Mouse (Mus musculus) liver, embryonic 13.5 days (tissue): ENCODE results near the gene Prdx6b. TPM values are rescaled to one million over a fixed set of nuclear protein-coding genes. Genes with fewer than 3 reads are reported as not detected.

ENCODE experiments used
- ATAC-seq: fragments of 200-750 bp; cut with Nextera tagmentation; 2 replicates; pipeline ENCODE4 v1.8.0; 2017; ENCODE audit warnings: low read depth, mild to moderate bottlenecking, moderate number of reproducible peaks, moderate library complexity
- DNase-seq: peaks from one replicate; pipeline ENCODE4 v3.0.0; 2022
- H3K27ac ChIP-seq: fragments of 300-500 bp; sonication (generic); 2 replicates; pipeline ENCODE4 v1.5.1; 2015; ENCODE audit warnings: moderate library complexity, mild to moderate bottlenecking, inconsistent platforms
- H3K27me3 ChIP-seq: fragments of 300-500 bp; sonication (generic); 2 replicates; pipeline ENCODE4 v1.6.1; 2015; ENCODE audit warnings: mild to moderate bottlenecking, inconsistent platforms
- H3K36me3 ChIP-seq: fragments of 300-500 bp; sonication (generic); 2 replicates; pipeline ENCODE4 v1.6.1; 2015; ENCODE audit warnings: mild to moderate bottlenecking, inconsistent platforms
- H3K4me1 ChIP-seq: fragments of 300-500 bp; sonication (generic); replicated peaks from 2 replicates; pipeline ENCODE4 v1.6.1; 2015; ENCODE audit warnings: inconsistent platforms
- H3K4me2 ChIP-seq: fragments of 300-500 bp; sonication (generic); 2 replicates; pipeline ENCODE4 v1.6.1; 2015; ENCODE audit warnings: inconsistent platforms, mild to moderate bottlenecking, moderate library complexity
- H3K4me3 ChIP-seq: fragments of 300-500 bp; sonication (generic); replicated peaks from 2 replicates; pipeline ENCODE4 v1.5.1; 2015; ENCODE audit warnings: mild to moderate bottlenecking, inconsistent platforms
- H3K9ac ChIP-seq: fragments of 300-500 bp; sonication (generic); 2 replicates; pipeline ENCODE4 v1.6.1; 2015; ENCODE audit warnings: mild to moderate bottlenecking, inconsistent platforms
- H3K9me3 ChIP-seq: fragments of 300-500 bp; sonication (generic); replicated peaks from 2 replicates; pipeline ENCODE4 v1.6.1; 2016; ENCODE audit warnings: inconsistent platforms
- WGBS: fragments of 180-500 bp; shearing (Covaris S2); methylation state at CpG from one replicate; pipeline ENCODE4 v1.1.7; 2015; ENCODE audit not compliant: insufficient replicate concordance; 5-methylcytosine and 5-hydroxymethylcytosine counted together
- polyA plus RNA-seq: library from polyadenylated mRNA; unstranded; fragments of >200 nt; fragmentation: Nextera tagmentation; extraction: Ambion mirVana; gene quantifications from 2 replicates; pipeline ENCODE4 v1.2.1, GENCODE M21; 2015

Prdx6b gene
- polyA plus RNA-seq, 1 experiment from 2014 or later, result not detected

DNA sequence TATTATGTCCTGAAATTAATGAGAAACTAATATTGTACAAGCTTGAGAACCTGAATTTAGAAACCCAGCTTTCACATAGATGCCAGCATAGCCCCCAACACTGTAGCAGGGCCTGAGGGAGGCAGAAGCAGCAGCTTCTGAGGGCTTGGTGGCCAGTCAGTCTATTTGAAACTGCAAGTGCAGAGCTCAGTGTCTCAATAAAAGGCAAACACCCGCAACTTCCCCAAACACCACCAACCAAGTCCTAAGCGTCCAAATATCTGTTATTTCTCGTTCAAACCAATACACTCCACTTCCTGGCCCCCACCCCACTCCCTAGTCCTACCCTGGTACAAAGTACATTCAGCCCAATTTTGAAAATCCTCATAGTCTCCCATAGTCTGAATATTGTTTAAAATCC is 6.1 kb downstream of the Prdx6b start:
- H3K4me2 ChIP-seq, result no peak overlapping the region
- H3K9ac ChIP-seq, result no peak overlapping the region
- no peak overlapping the region for H3K4me3 ChIP-seq
- H3K36me3 ChIP-seq, result no peaks in the 10 kb centered on the region
- DNase-seq, result no peak
- H3K27me3 ChIP-seq, result no peaks in the 10 kb centered on the region
- no peak for ATAC-seq
- H3K9me3 ChIP-seq, result no peaks in the 10 kb centered on the region
- WGBS, result 29% methylated on average over 3 of the region's 3 CpGs
- no peaks in the 10 kb centered on the region; the same call in 1 of the 2 replicates for H3K4me1 ChIP-seq
- H3K27ac ChIP-seq, result no peak overlapping the region

DNA sequence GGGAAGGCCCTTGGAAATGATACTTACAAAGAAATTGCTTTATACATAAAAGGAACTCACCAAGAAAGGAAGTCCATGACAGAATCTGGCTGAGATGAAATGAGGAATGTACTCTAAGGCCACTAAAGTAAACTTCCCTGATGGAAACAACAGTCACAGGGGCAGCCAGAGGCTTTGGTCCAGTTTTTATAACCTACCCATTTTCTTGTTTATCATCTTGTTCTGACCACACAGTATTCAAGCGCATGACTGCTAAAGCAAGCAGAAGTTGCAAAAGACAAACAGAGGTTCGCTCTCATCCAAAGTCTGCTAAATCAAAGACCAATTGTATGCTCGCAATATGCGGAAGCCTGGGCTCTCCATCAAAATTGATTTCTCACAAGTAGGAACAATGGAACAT is 8.5 kb downstream of the Prdx6b start:
- Histone ChIP-seq H3K27ac (no peak overlapping the region), H3K9me3 (no peaks in the 10 kb centered on the region)

DNA sequence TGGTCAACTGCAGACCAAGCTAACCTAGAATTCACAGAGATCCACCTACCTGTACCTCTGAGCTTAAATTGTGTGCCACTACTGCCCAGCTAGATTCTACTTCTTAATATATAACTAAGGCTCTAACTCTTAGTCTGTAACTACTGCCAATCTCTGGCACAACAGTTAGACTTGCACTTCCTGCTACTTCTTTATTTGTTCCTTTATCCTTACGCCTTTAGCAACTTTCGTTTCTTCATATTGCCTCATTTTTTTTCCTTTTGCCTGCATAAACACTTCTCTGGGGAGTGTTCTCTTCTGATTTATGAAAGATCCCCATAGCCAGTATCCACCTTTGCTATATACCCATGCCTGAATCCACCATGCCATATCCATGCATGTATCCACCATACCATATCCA is 11.7 kb downstream of the Prdx6b start:
- 76% methylated on average over 2 of the region's 2 CpGs for WGBS
- no peak overlapping the region for H3K4me3 ChIP-seq
- H3K27me3 ChIP-seq, result no peaks in the 10 kb centered on the region
- H3K36me3 ChIP-seq, result no peaks in the 10 kb centered on the region
- no peak for ATAC-seq
- H3K9me3 ChIP-seq, result no peaks in the 10 kb centered on the region
- no peak overlapping the region for H3K27ac ChIP-seq
- no peak overlapping the region for H3K4me2 ChIP-seq
- no peak overlapping the region for H3K9ac ChIP-seq
- DNase-seq, result no peak
- H3K4me1 ChIP-seq, result no peaks in the 10 kb centered on the region; the same call in 1 of the 2 replicates

More for the DNA sequence above, 8.5 kb downstream of the Prdx6b start:
- no peak for DNase-seq
- 71% methylated on average over 4 of the region's 4 CpGs for WGBS
- H3K4me1 ChIP-seq, result no peaks in the 10 kb centered on the region; the same call in 1 of the 2 replicates
- no peak for ATAC-seq
- no peaks in the 10 kb centered on the region for H3K36me3 ChIP-seq
- H3K4me2 ChIP-seq, result no peak overlapping the region
- H3K27me3 ChIP-seq, result no peaks in the 10 kb centered on the region
- H3K9ac ChIP-seq, result no peak overlapping the region
- no peak overlapping the region for H3K4me3 ChIP-seq

DNA sequence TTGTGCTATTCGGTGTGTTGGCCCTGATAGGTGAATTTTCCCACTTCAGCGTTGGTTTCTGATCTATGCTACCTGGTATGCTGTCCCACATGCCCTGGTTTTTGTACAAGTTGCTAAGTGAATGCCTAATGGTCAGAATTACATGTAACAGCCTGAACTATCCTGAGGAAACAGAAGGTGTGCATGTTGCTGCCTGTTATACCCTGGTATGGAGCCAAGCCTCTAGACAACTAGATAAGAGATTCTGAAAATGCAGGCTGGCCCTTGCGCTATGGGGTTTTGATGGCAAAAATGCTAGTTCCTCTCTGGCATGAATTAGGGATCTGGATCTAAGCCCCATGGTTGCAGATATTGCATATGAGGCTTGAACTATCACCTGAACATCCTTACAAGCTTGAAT is 15.4 kb downstream of the Prdx6b start:
- WGBS, result 72% methylated on average over 3 of the region's 3 CpGs
- Histone ChIP-seq H3K27me3 (no peaks in the 10 kb centered on the region), H3K9ac (no peak overlapping the region)

DNA sequence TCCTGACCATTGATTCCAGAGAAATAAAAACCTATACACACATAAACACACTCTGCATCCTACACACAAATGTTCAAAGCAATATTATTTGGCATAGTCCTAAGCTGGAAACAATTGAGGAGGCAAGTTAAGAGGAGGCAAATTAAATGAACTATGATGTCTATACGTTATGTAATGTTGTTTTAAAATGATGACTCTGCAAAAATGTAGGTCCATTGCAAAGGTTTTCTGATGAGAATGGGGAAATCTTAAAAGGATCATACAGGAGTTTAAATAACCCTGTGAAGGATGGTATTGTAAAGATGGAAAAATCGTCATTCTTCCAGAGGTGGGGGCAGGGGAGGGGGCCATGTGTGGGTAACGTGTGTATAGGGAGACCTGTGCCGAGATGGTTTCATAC is 17.5 kb downstream of the Prdx6b start:
- WGBS, result 59% methylated on average over 4 of the region's 4 CpGs
- H3K9ac ChIP-seq, result no peak overlapping the region
- H3K4me1 ChIP-seq, result peaks cover 6% of the 10 kb centered on the region
- H3K4me2 ChIP-seq, result no peak overlapping the region
- H3K27me3 ChIP-seq, result no peaks in the 10 kb centered on the region
- no peak for DNase-seq
- no peak overlapping the region for H3K27ac ChIP-seq
- H3K9me3 ChIP-seq, result no peaks in the 10 kb centered on the region
- H3K36me3 ChIP-seq, result no peaks in the 10 kb centered on the region
- H3K4me3 ChIP-seq, result no peak overlapping the region
- ATAC-seq, result no peak

More for the DNA sequence above, 15.4 kb downstream of the Prdx6b start:
- Histone ChIP-seq H3K4me2 (no peak overlapping the region), H3K4me1 (no peaks in the 10 kb centered on the region), H3K9me3 (no peaks in the 10 kb centered on the region), H3K27ac (no peak overlapping the region), H3K4me3 (no peak overlapping the region), H3K36me3 (no peaks in the 10 kb centered on the region)
- DNase-seq (no peak), ATAC-seq (no peak)

DNA sequence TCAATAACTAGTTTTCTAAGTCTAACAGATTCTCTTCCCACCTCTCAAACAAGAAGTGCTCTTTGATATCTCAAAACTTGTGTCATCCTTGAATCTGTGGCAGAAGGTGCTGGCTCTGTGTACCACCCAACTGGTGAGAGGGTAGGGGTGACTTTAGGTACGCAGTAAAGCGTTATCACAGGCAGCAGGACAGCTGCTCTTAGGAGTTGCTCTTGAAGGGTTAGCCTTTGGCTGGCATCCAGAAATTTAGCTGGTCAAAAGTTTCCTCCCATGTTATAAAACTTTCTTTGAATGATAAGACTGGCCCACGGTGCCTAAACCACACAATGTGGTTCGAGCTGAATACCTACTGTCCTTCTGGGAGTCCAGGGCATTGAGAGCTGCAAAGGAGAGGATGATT is 18.5 kb downstream of the Prdx6b start:
- Histone ChIP-seq H3K27ac (no peak overlapping the region), H3K27me3 (no peaks in the 10 kb centered on the region), H3K4me1 (peaks cover 8% of the 10 kb centered on the region), H3K9me3 (no peaks in the 10 kb centered on the region), H3K9ac (no peak overlapping the region), H3K4me3 (no peak overlapping the region), H3K36me3 (no peaks in the 10 kb centered on the region), H3K4me2 (no peak overlapping the region)
- ATAC-seq (no peak), DNase-seq (no peak)
- WGBS, result 37% methylated on average over 4 of the region's 4 CpGs

DNA sequence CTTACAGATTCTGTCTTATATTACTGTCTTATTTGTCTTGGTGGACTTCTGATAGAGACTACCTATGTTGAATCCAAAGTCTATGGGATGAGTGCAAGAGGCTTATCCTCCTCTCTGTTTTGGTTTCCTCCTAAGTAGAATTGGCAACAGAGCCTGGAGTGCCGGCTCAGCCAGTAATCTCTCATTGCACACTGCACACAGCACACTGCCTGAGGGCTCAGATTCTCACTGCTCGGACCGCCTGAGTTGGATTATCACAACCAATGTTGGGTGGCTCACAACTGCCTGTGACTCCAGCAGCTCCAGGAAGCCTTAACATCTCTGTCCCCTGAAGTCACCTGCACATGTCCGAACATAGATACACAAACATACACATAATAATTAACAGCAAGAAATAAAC is 19.1 kb downstream of the Prdx6b start:
- WGBS, result 49% methylated on average over 4 of the region's 4 CpGs
- Histone ChIP-seq H3K27ac (no peak overlapping the region), H3K4me3 (no peak overlapping the region), H3K9me3 (no peaks in the 10 kb centered on the region), H3K4me1 (peaks cover 13% of the 10 kb centered on the region), H3K36me3 (no peaks in the 10 kb centered on the region), H3K4me2 (no peak overlapping the region), H3K9ac (no peak overlapping the region), H3K27me3 (no peaks in the 10 kb centered on the region)
- no peak for DNase-seq
- no peak for ATAC-seq

DNA sequence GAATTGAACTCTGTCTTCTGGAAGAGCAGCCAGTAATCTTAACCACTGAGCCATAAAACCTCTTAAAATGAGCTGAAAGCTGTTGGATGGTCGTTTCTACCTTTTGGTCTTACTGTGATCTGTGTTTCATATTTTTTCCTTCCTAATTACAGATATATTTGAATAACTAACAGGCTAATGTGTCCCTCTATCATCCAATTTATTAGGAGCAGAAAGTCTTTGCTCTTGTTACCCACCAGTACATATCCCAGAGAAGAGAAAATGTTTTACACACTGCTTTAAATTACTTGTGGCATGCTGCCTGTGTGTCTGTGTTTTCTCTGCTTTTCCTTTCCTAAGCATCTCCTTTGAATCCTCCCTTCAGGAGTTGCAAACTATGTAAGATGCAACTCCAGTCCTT is 21.9 kb downstream of the Prdx6b start:
- H3K9me3 ChIP-seq, result no peaks in the 10 kb centered on the region
- no peak overlapping the region for H3K9ac ChIP-seq
- H3K4me2 ChIP-seq, result peak overlapping the region; percentile 10; the same call in 1 of the 2 replicates
- H3K27me3 ChIP-seq, result no peaks in the 10 kb centered on the region
- H3K4me3 ChIP-seq, result no peak overlapping the region
- DNase-seq (no peak), ATAC-seq (no peak)
- H3K36me3 ChIP-seq, result no peaks in the 10 kb centered on the region
- peaks cover 18% of the 10 kb centered on the region for H3K4me1 ChIP-seq
- H3K27ac ChIP-seq, result no peak overlapping the region
- 45% methylated on average over 1 of the region's 1 CpGs for WGBS

DNA sequence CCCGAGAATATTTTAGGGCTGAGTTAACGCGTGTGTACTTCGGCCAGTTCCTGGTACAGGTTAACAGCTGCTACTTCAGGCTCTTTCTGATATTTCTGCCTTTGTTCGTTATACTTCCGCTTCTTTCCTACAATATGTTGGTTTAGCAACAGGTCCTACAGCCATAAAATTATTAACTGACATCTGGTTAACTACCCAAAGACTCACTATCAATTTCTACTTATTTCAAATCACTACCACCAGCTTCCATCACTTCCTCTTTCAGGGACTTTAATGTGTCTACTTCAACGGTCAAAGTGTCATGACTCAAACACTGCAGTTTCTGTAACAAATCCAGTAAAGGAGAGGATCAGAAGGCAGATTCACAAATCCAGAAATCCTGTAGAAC is 22.6 kb downstream of the Prdx6b start:
- Histone ChIP-seq H3K4me2 (peak overlapping the region; percentile 88), H3K9ac (peak overlapping the region; percentile 90), H3K4me3 (peak overlapping the region; percentile 92), H3K9me3 (no peaks in the 10 kb centered on the region), H3K4me1 (peaks cover 18% of the 10 kb centered on the region), H3K27ac (peak overlapping the region; percentile 94), H3K27me3 (no peaks in the 10 kb centered on the region), H3K36me3 (peaks cover 4% of the 10 kb centered on the region; the same call in 1 of the 2 replicates)
- WGBS, result 17% methylated on average over 7 of the region's 7 CpGs
- DNase-seq, result no peak
- ATAC-seq, result no peak

DNA sequence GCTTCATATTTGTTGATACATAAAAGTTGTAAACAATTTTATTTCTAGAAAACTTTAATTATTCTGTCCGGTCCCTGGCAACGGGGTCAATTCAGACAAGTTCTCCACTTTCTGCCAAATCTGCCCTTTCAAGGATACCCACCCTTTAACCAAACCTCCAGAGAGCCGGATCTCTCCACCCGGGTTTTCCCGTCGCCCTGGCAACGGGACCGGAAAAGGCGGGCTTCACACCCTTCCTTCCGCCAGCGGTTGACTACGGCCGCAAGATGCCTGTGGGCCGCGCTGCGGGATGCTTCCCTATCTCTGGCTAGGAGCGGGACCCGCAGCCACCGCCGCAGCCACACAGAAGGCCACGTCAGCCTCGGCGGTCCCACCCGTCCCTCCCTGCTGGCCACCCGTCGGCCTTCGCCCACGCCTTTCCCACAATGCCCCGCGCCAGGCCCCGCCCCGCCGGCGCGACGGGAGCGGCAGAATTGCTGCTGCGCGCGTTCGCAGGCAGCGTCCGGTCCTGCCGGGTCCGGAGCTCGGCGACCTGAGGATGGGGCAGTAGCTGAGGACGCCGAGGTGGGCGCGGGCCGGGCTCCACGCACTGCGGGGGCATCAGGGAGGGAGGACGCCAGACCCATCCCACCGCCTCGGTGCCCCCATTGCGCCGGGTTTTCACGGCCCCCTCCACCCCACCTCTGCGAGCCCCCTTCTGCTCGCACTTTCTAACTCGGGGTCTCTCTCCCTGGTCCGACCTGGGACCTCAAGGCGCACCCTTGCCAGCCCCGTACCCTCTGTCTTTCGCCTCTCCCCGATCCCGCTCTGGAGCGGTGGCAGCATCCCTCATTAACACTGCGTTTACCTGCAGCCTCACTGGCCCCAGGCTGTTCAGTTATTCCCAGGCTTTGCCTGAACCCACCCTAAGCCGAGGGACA is 23.2 kb downstream of the Prdx6b start, which contains the start of gene Dnajc10:
Dnajc10 (plus strand) TSS at position 225 of the 920 bp plus-strand sequence.
- H3K27me3 ChIP-seq, result no peaks in the 10 kb centered on the region
- H3K4me1 ChIP-seq, result peaks cover 18% of the 10 kb centered on the region
- peak within 1 kb of the TSS; percentile 90 for H3K9ac ChIP-seq
- H3K27ac ChIP-seq, result peak within 1 kb of the TSS; percentile 94
- H3K4me2 ChIP-seq, result peak within 1 kb of the TSS; percentile 88
- peak within 1 kb of the TSS; percentile 92 for H3K4me3 ChIP-seq
- DNase-seq (peak; percentile 80), ATAC-seq (peak; percentile 98)
- under 1% methylated on average over 72 of the region's 72 CpGs for WGBS
- no peaks in the 10 kb centered on the region for H3K9me3 ChIP-seq
- H3K36me3 ChIP-seq, result peaks cover 5% of the 10 kb centered on the region; the same call in 1 of the 2 replicates

DNA sequence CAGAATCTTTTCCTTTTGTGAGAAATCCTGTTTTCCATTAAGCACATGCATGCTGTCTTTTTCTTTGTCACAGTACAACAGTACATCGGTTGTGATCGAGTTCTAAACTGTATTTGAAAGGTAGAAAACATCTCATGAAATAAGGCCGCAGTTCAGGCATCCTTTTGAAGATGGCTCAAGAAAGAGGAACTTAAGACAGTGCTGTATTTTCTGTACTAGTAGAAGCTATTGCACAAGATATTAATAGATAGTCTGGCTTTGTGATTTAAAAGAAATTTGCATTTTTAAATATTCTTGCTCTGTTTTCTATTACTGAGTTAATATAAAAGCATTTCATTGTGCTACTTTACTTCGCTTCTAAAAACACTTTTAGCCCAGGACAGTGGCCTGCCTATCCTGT is 30.6 kb downstream of the Prdx6b start:
- DNase-seq (no peak), ATAC-seq (no peak)
- Histone ChIP-seq H3K27me3 (no peaks in the 10 kb centered on the region), H3K27ac (no peak overlapping the region), H3K36me3 (peaks cover 47% of the 10 kb centered on the region), H3K9ac (no peak overlapping the region), H3K4me3 (no peak overlapping the region), H3K4me1 (no peaks in the 10 kb centered on the region), H3K4me2 (no peak overlapping the region), H3K9me3 (no peaks in the 10 kb centered on the region)
- WGBS, result 85% methylated on average over 4 of the region's 4 CpGs

DNA sequence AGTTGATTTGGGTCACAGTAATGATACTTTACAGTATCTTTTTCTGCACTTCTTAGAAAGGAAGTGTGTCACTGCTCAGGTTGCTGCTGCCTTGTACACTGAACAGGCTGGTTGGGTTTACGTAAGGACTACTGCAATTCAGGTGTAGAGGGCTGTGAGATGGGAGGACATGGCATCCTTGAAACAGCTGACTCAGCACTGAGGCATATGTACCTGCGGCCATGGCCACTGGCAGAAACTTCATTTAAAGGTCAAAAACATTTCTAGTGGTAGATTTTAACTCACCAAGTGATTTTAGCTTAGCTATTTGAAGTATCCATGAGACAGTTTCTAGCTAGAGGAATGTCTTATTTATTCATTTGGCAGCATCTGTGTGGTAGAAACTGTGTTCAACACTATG is 33.5 kb downstream of the Prdx6b start:
- WGBS, result 83% methylated on average over 2 of the region's 2 CpGs
- no peak overlapping the region for H3K4me2 ChIP-seq
- H3K4me1 ChIP-seq, result no peaks in the 10 kb centered on the region
- no peak overlapping the region for H3K27ac ChIP-seq
- H3K4me3 ChIP-seq, result no peak overlapping the region
- H3K27me3 ChIP-seq, result no peaks in the 10 kb centered on the region
- DNase-seq, result no peak
- H3K36me3 ChIP-seq, result peaks cover 48% of the 10 kb centered on the region
- H3K9me3 ChIP-seq, result no peaks in the 10 kb centered on the region
- no peak overlapping the region for H3K9ac ChIP-seq
- ATAC-seq, result no peak
